Mouse (Mus musculus) liver, adult 2 months (tissue): ENCODE measurements around the gene Sgk1. TPM values are rescaled to one million over a fixed set of nuclear protein-coding genes. Genes with fewer than 3 reads are reported as not detected.

Source experiments
- DNase-seq: peaks from one replicate; pipeline ENCODE4 v3.0.0-alpha.2; 2011; ENCODE audit warnings: low read depth, low spot score; ENCODE audit errors: extremely low read depth
- H3K27ac ChIP-seq: fragments of 200-500 bp; replicated peaks from 2 replicates; pipeline ENCODE4 v1.5.1; 2012; ENCODE audit warnings: low read depth, mild to moderate bottlenecking, control low read depth, inconsistent platforms, low read length; ENCODE audit not compliant: insufficient read depth
- H3K27me3 ChIP-seq: fragments of 200-500 bp; 2 replicates; pipeline ENCODE4 v1.6.1; 2012; ENCODE audit warnings: mild to moderate bottlenecking, moderate library complexity, low read length, inconsistent platforms; ENCODE audit not compliant: control insufficient read depth, insufficient read depth
- H3K36me3 ChIP-seq: fragments of 200-500 bp; 2 replicates; pipeline ENCODE4 v1.6.1; 2012; ENCODE audit warnings: low read length, inconsistent platforms; ENCODE audit not compliant: control insufficient read depth, insufficient read depth
- H3K4me1 ChIP-seq: fragments of 200-500 bp; 2 replicates; pipeline ENCODE4 v1.6.1; 2011; ENCODE audit warnings: low read length; ENCODE audit not compliant: control insufficient read depth, insufficient read depth
- H3K4me3 ChIP-seq: fragments of 200-500 bp; 2 replicates; pipeline ENCODE4 v1.5.1; 2011; ENCODE audit warnings: low read depth, mild to moderate bottlenecking, control low read depth, low read length, moderate library complexity; ENCODE audit not compliant: insufficient read depth
- H3K79me2 ChIP-seq: fragments of 200-500 bp; 2 replicates; pipeline ENCODE4 v1.6.1; 2012; ENCODE audit warnings: inconsistent platforms, mild to moderate bottlenecking, low read length, moderate library complexity; ENCODE audit not compliant: control insufficient read depth, insufficient read depth
- H3K9ac ChIP-seq: fragments of 200-500 bp; 2 replicates; pipeline ENCODE4 v1.6.1; 2012; ENCODE audit warnings: low read depth, mild to moderate bottlenecking, control low read depth, inconsistent platforms, low read length
- CTCF ChIP-seq: fragments of 200-500 bp; IDR thresholded peaks from 2 replicates; pipeline ENCODE4 v1.5.1; 2011; ENCODE audit warnings: low read depth, low read length, control low read depth
- POLR2A ChIP-seq: fragments of 200-500 bp; IDR thresholded peaks from 2 replicates; pipeline ENCODE4 v1.6.1; 2011; ENCODE audit warnings: low read length, control low read depth; ENCODE audit not compliant: insufficient read depth; ENCODE audit errors: extremely low read depth
- WGBS: fragments of 180-500 bp; shearing (Covaris S2); methylation state at CpG from one replicate; pipeline ENCODE4 v1.1.7; 2018; 5-methylcytosine and 5-hydroxymethylcytosine counted together
- polyA plus RNA-seq: library from polyadenylated mRNA; depleted of rRNA; stranded (reverse); fragments of >200 nt; gene quantifications from 2 replicates; pipeline ENCODE4 v1.2.3, GENCODE M21; 2012
- total RNA-seq: library from RNA; depleted of rRNA; stranded (reverse); fragments of >200 nt; gene quantifications from 2 replicates; pipeline ENCODE4 v1.2.3, GENCODE M21; 2014

Gene Sgk1
- total and polyA plus RNA-seq, 2 experiments = 8.9 to 20.9 TPM

DNA sequence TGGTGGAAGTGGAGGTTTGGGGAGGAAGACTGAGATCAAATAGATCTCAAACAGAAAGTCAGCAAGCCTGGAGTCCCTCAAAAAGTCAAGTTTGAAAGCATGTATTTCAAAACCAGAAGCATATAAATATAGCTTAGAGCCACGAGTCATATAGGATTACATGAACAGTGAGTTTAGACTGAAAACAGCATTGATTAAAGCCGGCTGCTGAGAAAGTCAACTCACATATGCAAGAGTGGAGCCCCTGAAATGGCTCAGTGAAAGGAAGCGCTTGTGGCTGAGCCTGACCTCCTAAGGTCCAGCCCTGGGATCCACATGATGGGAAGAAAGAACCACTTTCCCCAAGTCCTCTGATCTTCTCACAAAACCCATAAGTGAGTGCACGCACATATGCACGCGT is 38.7 kb upstream of the Sgk1 start:
- H3K79me2 ChIP-seq = no peaks in the 10 kb centered on the region
- no peak overlapping the region for H3K27ac ChIP-seq
- WGBS = 93% methylated on average over 6 of the region's 6 CpGs
- H3K4me1 ChIP-seq = no peaks in the 10 kb centered on the region
- no peak overlapping the region for H3K4me3 ChIP-seq
- H3K27me3 ChIP-seq = no peaks in the 10 kb centered on the region
- no peak for DNase-seq
- no peak for TF ChIP-seq POLR2A
- no peak for TF ChIP-seq CTCF
- H3K36me3 ChIP-seq = no peaks in the 10 kb centered on the region
- H3K9ac ChIP-seq = no peak overlapping the region

DNA sequence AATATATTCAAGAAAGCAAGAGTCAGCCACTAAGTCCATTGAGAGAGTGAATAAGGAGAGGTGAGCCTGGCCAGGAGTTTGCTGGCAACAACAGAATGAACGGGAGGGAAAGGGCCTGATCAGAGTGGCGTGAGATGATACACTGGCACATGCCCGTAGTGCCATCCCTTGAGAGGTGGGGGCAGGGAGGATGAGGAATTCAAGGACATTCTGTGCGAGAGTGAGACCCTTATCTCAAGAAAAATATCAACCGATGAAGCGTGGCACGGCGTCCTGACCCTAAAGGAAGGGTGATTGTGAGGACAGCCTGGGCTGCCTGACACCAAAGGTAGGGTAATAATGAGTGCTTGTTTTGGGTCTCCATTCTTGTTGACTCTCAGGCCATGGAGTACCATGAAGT is 38.1 kb upstream of the Sgk1 start:
- Histone ChIP-seq H3K36me3 (no peaks in the 10 kb centered on the region), H3K4me3 (no peak overlapping the region), H3K4me1 (no peaks in the 10 kb centered on the region), H3K27ac (no peak overlapping the region), H3K79me2 (no peaks in the 10 kb centered on the region), H3K27me3 (no peaks in the 10 kb centered on the region), H3K9ac (no peak overlapping the region)
- 76% methylated on average over 8 of the region's 8 CpGs for WGBS
- TF ChIP-seq CTCF = no peak
- TF ChIP-seq POLR2A = no peak
- no peak for DNase-seq

DNA sequence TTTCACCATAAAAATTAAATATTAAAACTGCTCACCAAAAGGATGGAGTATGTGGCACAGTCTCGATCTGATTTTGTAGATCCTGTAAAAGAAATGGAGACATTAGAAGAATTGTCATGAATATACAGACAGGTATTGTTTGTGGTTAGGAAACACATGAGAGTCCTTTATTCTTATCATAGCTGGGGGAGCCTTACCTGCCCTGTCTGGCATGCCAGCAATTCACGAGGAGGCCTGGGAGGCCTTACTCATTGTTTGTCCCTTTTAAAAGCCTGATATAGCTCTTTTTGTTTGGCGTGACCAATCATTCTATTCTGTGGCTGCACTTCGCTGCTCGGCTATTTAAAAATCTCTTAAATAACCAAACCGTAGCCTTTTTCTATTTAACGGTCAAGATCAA is 37.6 kb upstream of the Sgk1 start:
- Histone ChIP-seq H3K79me2 (no peaks in the 10 kb centered on the region), H3K27me3 (no peaks in the 10 kb centered on the region), H3K36me3 (no peaks in the 10 kb centered on the region), H3K27ac (no peak overlapping the region), H3K4me3 (no peak overlapping the region), H3K9ac (no peak overlapping the region), H3K4me1 (no peaks in the 10 kb centered on the region)
- TF ChIP-seq POLR2A (no peak), CTCF (no peak)
- no peak for DNase-seq
- 78% methylated on average over 7 of the region's 7 CpGs for WGBS

DNA sequence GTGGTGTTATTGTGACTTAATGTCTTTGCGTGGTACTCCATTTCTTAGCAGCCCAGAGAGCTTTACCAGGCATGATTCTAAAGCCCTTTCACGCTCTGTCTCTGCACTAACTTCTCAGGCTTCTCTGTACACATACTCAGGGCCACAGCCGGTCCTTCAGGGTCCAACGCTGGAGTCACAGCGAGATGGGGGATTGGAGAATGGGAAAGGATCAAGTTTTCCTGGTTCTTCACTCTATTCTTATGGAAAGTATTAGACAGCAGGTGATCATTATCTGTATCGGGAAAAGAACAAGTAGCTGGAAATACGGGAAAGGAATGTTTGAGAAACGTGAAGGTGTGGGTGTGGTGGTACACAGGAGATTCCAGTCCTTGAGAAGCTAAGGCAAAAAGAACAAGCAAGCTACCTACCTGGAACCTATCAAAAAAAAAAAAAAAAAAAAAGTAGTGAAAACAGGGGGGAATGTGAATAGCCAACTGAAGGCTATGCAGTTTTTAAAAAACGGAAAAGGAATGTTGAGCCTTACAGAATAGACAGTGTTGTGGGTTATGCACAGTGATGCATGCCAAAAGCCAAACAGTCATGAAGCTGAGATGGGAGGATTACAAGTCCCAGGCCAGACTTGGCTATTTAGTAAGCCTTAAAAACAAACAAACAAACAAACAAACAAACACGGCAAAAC is 36.2 kb upstream of the Sgk1 start:
- 90% methylated on average over 10 of the region's 10 CpGs for WGBS
- Histone ChIP-seq H3K9ac (no peak overlapping the region), H3K27ac (no peak overlapping the region), H3K79me2 (no peaks in the 10 kb centered on the region), H3K27me3 (no peaks in the 10 kb centered on the region), H3K4me3 (no peak overlapping the region), H3K4me1 (no peaks in the 10 kb centered on the region), H3K36me3 (no peaks in the 10 kb centered on the region)
- TF ChIP-seq POLR2A (no peak), CTCF (no peak)
- no peak for DNase-seq

DNA sequence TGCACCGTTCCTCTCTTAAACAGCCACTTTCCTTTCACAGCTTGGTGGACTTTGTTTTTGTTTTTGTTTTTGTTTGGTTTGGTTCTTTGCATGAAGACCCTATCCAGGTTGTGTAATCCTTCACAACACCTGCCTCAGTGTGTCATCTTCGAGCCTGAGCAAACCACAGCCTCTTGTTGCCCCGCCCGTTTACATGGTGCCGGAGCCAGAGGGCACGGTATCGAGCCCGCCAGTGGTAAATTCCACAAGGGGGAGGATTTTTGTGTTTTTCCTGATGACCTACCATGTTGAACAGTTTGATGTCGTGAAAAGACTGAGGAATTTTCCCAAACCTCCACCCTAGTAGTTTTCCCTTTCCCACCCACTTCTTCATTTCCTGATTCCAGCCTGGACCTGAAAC is 35.6 kb upstream of the Sgk1 start:
- H3K4me1 ChIP-seq = no peaks in the 10 kb centered on the region
- TF ChIP-seq CTCF (no peak), POLR2A (no peak)
- no peak overlapping the region for H3K27ac ChIP-seq
- no peaks in the 10 kb centered on the region for H3K27me3 ChIP-seq
- no peaks in the 10 kb centered on the region for H3K79me2 ChIP-seq
- no peaks in the 10 kb centered on the region for H3K36me3 ChIP-seq
- no peak overlapping the region for H3K9ac ChIP-seq
- H3K4me3 ChIP-seq = no peak overlapping the region
- WGBS = 93% methylated on average over 9 of the region's 9 CpGs
- DNase-seq = no peak

DNA sequence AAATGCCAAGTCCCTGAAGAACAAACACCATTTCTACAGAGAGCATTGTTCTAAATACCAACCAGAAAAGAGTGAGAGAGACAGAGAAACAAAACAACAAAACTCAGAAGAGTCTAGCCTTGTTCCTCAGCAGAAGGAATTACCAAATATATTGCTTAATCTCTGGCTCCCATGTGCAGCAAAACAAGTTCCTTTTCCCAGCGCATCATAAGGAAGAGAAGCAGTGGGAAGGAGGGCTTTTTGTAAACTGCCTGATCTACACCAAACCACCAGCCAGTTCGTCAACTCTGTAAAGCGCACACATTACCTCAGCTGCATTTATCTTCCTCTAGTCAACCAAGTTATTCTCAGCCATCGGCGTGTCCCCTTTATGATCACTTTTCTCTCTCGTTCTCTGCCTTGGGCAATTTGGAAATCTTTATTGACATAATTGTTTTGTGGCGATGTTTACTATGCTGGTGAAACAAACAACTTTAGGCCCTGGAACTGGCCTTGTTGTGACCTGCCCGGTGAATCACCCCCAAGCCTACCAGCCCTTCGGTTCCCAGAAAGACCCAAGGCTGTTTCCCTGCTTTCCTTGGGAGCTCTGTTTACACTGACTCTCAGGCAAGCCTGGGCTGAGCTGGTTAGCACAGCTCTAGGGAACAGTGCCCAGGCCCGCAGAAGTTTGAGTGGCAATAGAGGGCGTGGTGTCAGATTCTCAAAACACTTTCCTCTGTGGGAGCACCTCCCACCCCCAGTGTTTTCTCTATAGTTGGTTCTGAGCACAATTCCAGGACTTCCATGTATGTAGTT is 34.8 kb upstream of the Sgk1 start:
- Histone ChIP-seq H3K27ac (no peak overlapping the region; the same call in 1 of the 2 replicates), H3K4me3 (no peak overlapping the region), H3K4me1 (no peaks in the 10 kb centered on the region), H3K9ac (no peak overlapping the region), H3K79me2 (no peaks in the 10 kb centered on the region), H3K27me3 (no peaks in the 10 kb centered on the region), H3K36me3 (no peaks in the 10 kb centered on the region)
- DNase-seq = peak; percentile 23
- TF ChIP-seq POLR2A (no peak), CTCF (no peak)
- WGBS = 80% methylated on average over 11 of the region's 11 CpGs
